Mouse (Mus musculus) heart, embryonic 14.5 days (tissue): ENCODE data around the gene Ggct. TPM values are rescaled to one million over a fixed set of nuclear protein-coding genes. Genes with fewer than 3 reads are reported as not detected.

Experiments used
- ATAC-seq: fragments of 200-750 bp; cut with Nextera tagmentation; 2 replicates; pipeline ENCODE4 v1.8.0; 2017; ENCODE audit warnings: low read depth, moderate TSS enrichment; ENCODE audit not compliant: insufficient number of reproducible peaks, insufficient read depth, low FRiP score
- H3K27ac ChIP-seq, 2 experiments: fragments of 200-500 bp in 1 of 2; fragments of 300-500 bp in 1 of 2; sonication (generic) in 1 of 2; replicated peaks in 1 of 2; 2 replicates each; pipeline ENCODE4 v1.5.1; 2012 to 2014; ENCODE audit warnings: low read depth in 2 of 2, low read length in 2 of 2, control low read depth in 1 of 2, mild to moderate bottlenecking in 1 of 2, mixed read lengths in 1 of 2; ENCODE audit not compliant: control insufficient read depth in 1 of 2, insufficient read depth in 1 of 2
- H3K27me3 ChIP-seq: fragments of 300-500 bp; sonication (generic); 2 replicates; pipeline ENCODE4 v1.6.1; 2014; ENCODE audit warnings: mild to moderate bottlenecking, low read length, control low read depth; ENCODE audit not compliant: control insufficient read depth, insufficient read depth
- H3K36me3 ChIP-seq: fragments of 300-500 bp; sonication (generic); 2 replicates; pipeline ENCODE4 v1.6.1; 2014; ENCODE audit warnings: mild to moderate bottlenecking, control low read depth, low read length, mixed read lengths; ENCODE audit not compliant: control insufficient read depth, insufficient read depth
- H3K4me1 ChIP-seq, 2 experiments: fragments of 200-500 bp in 1 of 2; fragments of 300-500 bp in 1 of 2; sonication (generic) in 1 of 2; 2 replicates each; pipeline ENCODE4 v1.6.1; 2012 to 2014; ENCODE audit warnings: low read length in 2 of 2, control low read depth in 1 of 2, mixed read lengths in 1 of 2; ENCODE audit not compliant: control insufficient read depth in 2 of 2, insufficient read depth in 2 of 2
- H3K4me2 ChIP-seq: fragments of 300-500 bp; sonication (generic); 2 replicates; pipeline ENCODE4 v1.6.1; 2014; ENCODE audit warnings: mild to moderate bottlenecking, low read length
- H3K4me3 ChIP-seq, 2 experiments: fragments of 200-500 bp in 1 of 2; fragments of 300-500 bp in 1 of 2; sonication (generic) in 1 of 2; 2 replicates each; pipeline ENCODE4 v1.5.1; 2012 to 2014; ENCODE audit warnings: low read length in 2 of 2, mild to moderate bottlenecking in 2 of 2, control low read depth in 1 of 2, low read depth in 1 of 2, moderate library complexity in 1 of 2; ENCODE audit not compliant: control insufficient read depth in 1 of 2, insufficient read depth in 1 of 2
- H3K9ac ChIP-seq: fragments of 300-500 bp; sonication (generic); 2 replicates; pipeline ENCODE4 v1.6.1; 2014; ENCODE audit warnings: mild to moderate bottlenecking, low read length
- H3K9me3 ChIP-seq: fragments of 300-500 bp; sonication (generic); 2 replicates; pipeline ENCODE4 v1.6.1; 2016; ENCODE audit warnings: low read length, control low read depth; ENCODE audit not compliant: control insufficient read depth
- WGBS: fragments of 180-500 bp; shearing (Covaris S2); extraction: QIAGEN DNeasy Blood & Tissue Kit; methylation state at CpG from one replicate; pipeline ENCODE4 v1.1.7; 2014; 5-methylcytosine and 5-hydroxymethylcytosine counted together
- polyA plus RNA-seq: library from polyadenylated mRNA; unstranded; fragments of >200 nt; fragmentation: Nextera tagmentation; extraction: Ambion mirVana; gene quantifications from 2 replicates; pipeline ENCODE4 v1.2.1, GENCODE M21; 2014

The Ggct gene
- polyA plus RNA-seq, 1 experiment from 2014 or later: 6.8 TPM

DNA sequence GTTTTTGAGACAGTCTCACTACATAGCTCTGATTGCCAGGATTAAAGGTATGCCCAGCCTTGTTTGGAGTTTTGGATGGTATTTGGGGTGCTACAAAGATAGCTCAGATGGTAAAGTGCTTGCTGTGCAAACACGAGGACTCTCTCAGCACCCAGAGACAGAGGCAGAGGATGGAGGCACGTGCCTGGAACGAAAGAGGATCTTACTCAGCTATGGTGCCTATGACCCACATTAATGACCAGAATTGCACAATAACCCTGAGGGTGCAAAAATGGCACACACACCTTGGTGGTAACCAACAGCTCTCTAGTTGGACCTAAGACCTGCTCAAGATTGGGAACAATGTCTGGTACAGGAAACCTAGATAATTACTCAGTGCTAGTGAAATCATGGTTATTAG lies 40.2 kb downstream of the Ggct start:
- H3K27ac ChIP-seq: no peak overlapping the region
- ATAC-seq: no peak
- no peak overlapping the region for H3K9ac ChIP-seq
- H3K9me3 ChIP-seq: no peaks in the 10 kb centered on the region
- H3K4me3 ChIP-seq: no peak overlapping the region
- H3K27me3 ChIP-seq: no peaks in the 10 kb centered on the region
- H3K4me1 ChIP-seq: peaks cover 7% of the 10 kb centered on the region in 2 experiments; a peak in 2 of 4 replicates
- no peak overlapping the region for H3K4me2 ChIP-seq
- WGBS: 88% methylated on average over 3 of the region's 3 CpGs
- no peaks in the 10 kb centered on the region for H3K36me3 ChIP-seq

DNA sequence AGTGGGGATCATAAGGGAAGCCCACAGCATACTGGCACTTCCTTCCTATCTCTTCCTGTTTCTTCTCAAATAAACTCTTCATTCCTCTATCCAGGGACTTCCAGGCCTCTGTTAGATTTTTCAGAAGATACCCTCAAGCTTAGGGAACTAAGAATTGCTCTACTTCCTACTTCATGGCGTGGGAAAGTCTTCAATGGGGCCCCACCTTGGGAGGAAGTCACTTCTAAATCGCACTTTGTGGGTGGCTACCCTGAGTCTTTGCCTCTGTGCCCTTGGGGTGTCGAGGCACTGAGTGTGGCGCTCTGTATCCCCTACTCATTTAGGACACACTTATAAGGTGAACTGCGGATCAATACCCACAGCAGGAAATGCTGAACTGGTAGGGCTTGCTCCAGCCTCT lies 44.1 kb downstream of the Ggct start:
- H3K4me2 ChIP-seq: no peak overlapping the region
- ATAC-seq: no peak
- no peaks in the 10 kb centered on the region for H3K36me3 ChIP-seq
- H3K27ac ChIP-seq: no peak overlapping the region
- no peak overlapping the region for H3K4me3 ChIP-seq
- H3K4me1 ChIP-seq: peaks cover 3 to 4% of the 10 kb centered on the region in 2 experiments; a peak in 2 of 4 replicates
- WGBS: 72% methylated on average over 5 of the region's 5 CpGs
- no peaks in the 10 kb centered on the region for H3K9me3 ChIP-seq
- H3K27me3 ChIP-seq: peaks cover 14% of the 10 kb centered on the region
- no peak overlapping the region for H3K9ac ChIP-seq

DNA sequence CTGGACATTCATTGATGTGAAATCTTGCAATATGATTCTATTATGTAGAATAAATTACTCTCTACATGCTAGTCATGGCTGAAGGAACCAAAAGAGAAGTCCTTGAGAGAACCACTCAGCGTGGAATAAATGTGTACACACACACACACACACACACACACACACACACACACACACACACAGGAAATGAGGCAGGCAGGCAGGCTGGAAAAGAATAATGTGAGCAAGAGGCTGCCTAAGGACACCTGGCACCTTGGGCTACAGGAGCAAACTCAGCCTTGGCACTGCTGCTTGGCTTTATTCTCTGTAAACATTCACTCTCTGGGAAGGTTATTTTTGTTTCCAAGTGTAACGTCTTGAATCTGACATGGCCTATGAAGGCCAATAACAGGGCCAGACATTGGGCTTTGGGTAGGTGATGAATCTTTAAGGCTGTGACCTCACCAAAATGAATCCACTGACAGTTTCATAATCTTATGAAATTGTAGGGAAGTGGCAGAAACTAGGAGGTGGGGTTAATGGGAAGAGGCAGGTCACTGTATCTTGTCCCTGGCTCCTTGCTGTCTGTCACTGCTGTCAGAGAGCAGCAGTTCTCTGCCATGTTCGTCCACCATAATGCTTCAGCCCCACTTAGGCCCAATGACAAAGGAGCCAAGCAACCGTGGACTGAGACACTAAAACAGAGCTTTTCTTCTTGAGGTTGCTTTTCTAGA lies 46.4 kb downstream of the Ggct start:
- no peak overlapping the region for H3K4me3 ChIP-seq
- H3K4me1 ChIP-seq: peaks cover 5 to 6% of the 10 kb centered on the region in 2 experiments; a peak in 2 of 4 replicates
- no peak overlapping the region for H3K9ac ChIP-seq
- 76% methylated on average over 4 of the region's 4 CpGs for WGBS
- H3K4me2 ChIP-seq: no peak overlapping the region
- H3K27ac ChIP-seq: no peak overlapping the region
- H3K9me3 ChIP-seq: no peaks in the 10 kb centered on the region
- H3K36me3 ChIP-seq: no peaks in the 10 kb centered on the region
- no peak for ATAC-seq
- H3K27me3 ChIP-seq: peaks cover 23% of the 10 kb centered on the region

DNA sequence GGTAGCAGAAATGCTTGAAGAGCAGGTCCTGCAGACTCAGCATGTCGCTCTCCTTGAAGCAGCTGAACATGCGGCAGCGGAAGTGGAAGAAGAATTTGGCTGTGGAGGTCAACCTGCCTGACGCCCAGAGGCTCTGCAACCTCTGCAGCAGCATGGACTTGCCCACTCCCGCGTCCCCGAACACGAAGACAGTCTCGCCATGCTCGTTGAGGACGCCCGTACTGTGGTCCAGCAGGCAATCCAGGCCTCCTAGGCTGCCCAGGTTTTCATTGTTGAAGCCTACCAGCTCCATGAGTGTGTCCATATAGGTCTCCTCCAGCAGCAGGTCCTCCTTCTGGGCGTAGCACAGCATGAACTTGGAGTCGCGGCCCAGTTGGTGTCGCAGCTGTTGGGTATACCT lies 48.2 kb downstream of the Ggct start:
- 79% methylated on average over 16 of the region's 16 CpGs for WGBS
- Histone ChIP-seq H3K27me3 (peaks cover 23% of the 10 kb centered on the region), H3K36me3 (no peaks in the 10 kb centered on the region), H3K4me2 (0 out of 2 replicates have a peak overlapping the region, but pooled peaks have one; percentile 30), H3K27ac (no peak overlapping the region), H3K4me3 (no peak overlapping the region), H3K9ac (no peak overlapping the region), H3K4me1 (peaks cover 5 to 6% of the 10 kb centered on the region in 2 experiments; a peak in 2 of 4 replicates), H3K9me3 (no peaks in the 10 kb centered on the region)
- no peak for ATAC-seq

DNA sequence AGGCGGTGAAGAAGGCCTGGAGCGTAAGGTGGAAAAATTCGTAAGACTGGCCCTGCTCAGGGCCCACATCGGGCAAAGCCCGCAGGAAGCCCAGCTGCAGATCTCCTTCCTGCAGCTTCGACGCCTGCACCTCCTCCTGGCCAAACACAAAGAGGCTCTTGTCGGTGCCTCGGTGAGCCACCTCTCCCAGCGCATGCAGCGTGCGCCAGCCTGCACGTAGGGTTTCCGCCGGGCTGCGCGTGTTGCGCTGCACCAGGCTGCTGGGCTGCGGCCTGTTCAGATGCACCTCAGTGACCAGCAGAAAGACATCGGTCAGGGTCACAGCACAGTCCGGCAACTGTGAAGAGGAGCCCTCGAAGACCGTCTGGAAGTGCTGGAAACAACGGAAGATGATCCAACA lies 49.0 kb downstream of the Ggct start:
- ATAC-seq: no peak
- Histone ChIP-seq H3K27ac (no peak overlapping the region), H3K4me2 (peak overlapping the region; percentile 30; the same call in 1 of the 2 replicates), H3K9ac (no peak overlapping the region), H3K4me1 (peaks cover 5 to 6% of the 10 kb centered on the region in 2 experiments; a peak in 2 of 4 replicates), H3K36me3 (no peaks in the 10 kb centered on the region), H3K27me3 (peaks cover 23% of the 10 kb centered on the region), H3K4me3 (no peak overlapping the region; a peak in 1 of 4 replicates), H3K9me3 (no peaks in the 10 kb centered on the region)
- WGBS: 48% methylated on average over 24 of the region's 24 CpGs

DNA sequence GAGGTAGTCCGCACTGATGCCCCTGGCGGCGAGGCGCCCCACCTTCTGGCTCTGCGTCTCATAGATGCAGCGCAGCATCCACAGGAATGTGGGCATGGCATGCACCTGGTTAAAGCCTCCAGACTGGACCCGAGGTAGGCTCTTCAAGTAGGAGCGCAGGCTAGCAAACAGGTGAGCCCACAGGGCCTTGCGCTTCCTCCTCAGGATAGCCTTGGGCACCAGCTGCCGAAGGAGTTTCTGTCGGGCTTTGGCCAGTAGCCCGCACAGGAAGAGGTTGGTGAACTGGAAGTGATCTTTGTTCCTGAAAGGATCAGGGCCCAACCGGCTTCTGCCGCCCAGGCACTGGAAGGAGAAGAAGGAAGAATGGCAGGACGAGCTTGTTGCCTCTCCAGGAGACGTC lies 49.5 kb downstream of the Ggct start:
- H3K36me3 ChIP-seq: no peaks in the 10 kb centered on the region
- no peak overlapping the region for H3K27ac ChIP-seq

DNA sequence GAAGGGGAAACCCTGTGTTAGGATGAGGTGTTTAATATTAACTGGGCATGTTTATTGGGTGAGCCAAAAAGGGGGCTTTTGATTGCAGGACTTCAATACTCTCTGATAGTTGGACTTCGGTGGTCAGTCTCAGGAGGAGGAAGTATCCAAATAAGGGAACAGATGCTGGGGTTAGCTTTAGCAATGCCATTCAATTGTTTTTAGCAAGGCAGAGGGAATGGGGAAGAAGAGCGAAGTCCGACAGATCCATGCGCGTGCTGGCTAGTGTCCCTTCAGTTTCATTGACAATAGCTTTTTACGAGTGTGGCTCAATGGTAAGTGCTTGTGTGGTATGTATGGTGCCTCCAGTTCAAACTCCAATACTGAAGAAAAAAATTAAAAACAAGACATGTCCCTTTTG lies 51.6 kb downstream of the Ggct start:
- Histone ChIP-seq H3K4me3 (no peak overlapping the region), H3K27ac (no peak overlapping the region), H3K9me3 (no peaks in the 10 kb centered on the region), H3K27me3 (peaks cover 23% of the 10 kb centered on the region), H3K9ac (no peak overlapping the region), H3K4me1 (peaks cover 5 to 6% of the 10 kb centered on the region in 2 experiments; a peak in 2 of 4 replicates), H3K4me2 (no peak overlapping the region), H3K36me3 (peaks cover 3% of the 10 kb centered on the region; the same call in 1 of the 2 replicates)
- WGBS: 80% methylated on average over 6 of the region's 6 CpGs
- no peak for ATAC-seq

More for the DNA sequence above, 49.5 kb downstream of the Ggct start:
- peaks cover 5 to 6% of the 10 kb centered on the region in 2 experiments; a peak in 2 of 4 replicates for H3K4me1 ChIP-seq
- no peak overlapping the region for H3K9ac ChIP-seq
- peaks cover 23% of the 10 kb centered on the region for H3K27me3 ChIP-seq
- 0 out of 2 replicates have a peak overlapping the region, but pooled peaks have one; percentile 30 for H3K4me2 ChIP-seq
- WGBS: 67% methylated on average over 16 of the region's 16 CpGs
- no peak overlapping the region for H3K4me3 ChIP-seq
- ATAC-seq: no peak
- no peaks in the 10 kb centered on the region for H3K9me3 ChIP-seq
